Mouse (Mus musculus): ENCODE measurements at regions not wholly inside any gene's neighbourhood (a gene's known extent, or its start where the extent isn't known, plus 50 kb on each side); places are given as distances from the start of the nearest gene placed in this dataset.

DNA sequence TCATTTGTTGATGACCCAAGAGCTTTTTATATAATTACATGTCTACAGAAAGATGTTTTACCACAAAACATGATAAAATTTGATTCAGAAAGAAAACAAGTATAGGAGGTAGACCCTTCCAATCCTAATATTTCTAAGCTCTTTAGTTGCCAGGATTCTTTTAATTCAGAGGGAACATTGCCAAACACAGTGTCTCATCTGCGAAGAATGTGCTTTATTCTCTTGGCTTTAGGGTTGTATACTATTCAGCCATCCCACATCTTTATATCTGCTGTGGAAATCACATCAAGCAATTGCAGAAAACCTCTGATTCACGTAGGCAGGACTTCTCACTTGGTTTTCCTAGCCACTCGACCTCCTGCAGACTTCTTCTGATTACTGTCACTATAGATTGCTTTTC is 412.8 kb upstream of the Cdh11 start:
- TF ChIP-seq POLR2A (IDR thresholded peaks at IDR 0.05; ENCODE audit: extremely low read depth, insufficient read depth, low read length) (no peak), CTCF (IDR thresholded peaks at IDR 0.05; ENCODE audit: extremely low read depth, insufficient read depth, low read length) (no peak)
